Mouse (Mus musculus): ENCODE data around the gene Rbak.
"Not testable (repeated sequence)": the region's sequence is repeated elsewhere in the genome, so short reads cannot be mapped to it uniquely, and the experiment has no call there.

DNA sequence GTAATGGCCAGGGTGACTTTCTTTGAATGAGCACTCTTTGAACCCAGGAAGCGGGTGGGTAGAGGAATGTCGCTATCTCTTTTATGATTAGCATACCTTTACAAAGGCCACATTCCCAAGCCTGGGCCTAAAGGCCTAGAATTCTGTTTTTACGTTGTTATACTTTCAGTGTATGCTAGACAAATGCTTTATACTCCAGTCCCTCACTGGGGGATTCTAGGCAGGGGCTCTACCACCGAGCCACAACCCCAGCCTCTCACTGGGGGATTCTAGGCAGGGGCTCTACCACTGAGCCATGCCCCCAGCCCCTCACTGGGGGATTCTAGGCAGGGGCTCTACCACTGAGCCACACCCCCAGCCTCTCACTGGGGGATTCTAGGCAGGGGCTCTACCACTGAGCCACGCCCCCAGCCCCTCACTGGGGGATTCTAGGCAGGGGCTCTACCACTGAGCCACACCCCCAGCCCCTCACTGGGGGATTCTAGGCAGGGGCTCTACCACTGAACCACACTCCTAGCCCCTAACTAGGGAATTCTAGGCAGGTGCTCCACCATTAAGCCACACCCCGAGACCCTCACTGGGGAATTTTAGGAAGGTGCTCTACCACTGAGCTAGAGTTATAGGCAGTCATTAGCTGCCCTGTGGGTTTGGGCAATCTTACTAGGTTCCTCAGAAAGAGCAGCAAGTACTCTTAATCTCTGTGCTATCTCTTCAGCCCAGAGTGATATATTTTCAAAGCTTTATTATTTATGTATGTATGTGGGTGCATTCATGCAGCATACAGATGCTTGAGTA is 46.2 kb downstream of the Rbak start:
- TF ChIP-seq CTCF (IDR thresholded peaks at IDR 0.05; ENCODE audit: control insufficient read depth, insufficient read depth, low read length); POLR2A (IDR thresholded peaks at IDR 0.05; ENCODE audit: borderline replicate concordance, control insufficient read depth, low read depth, low read length): not testable (repeated sequence)

All from bone marrow, adult 2 months (tissue).